Mouse (Mus musculus): ENCODE data around the gene B3gnt7. TPM values are rescaled to one million over a fixed set of nuclear protein-coding genes. Genes with fewer than 3 reads are reported as not detected.

B3gnt7 gene
- polyA plus RNA-seq, 1 experiment = not detected

DNA sequence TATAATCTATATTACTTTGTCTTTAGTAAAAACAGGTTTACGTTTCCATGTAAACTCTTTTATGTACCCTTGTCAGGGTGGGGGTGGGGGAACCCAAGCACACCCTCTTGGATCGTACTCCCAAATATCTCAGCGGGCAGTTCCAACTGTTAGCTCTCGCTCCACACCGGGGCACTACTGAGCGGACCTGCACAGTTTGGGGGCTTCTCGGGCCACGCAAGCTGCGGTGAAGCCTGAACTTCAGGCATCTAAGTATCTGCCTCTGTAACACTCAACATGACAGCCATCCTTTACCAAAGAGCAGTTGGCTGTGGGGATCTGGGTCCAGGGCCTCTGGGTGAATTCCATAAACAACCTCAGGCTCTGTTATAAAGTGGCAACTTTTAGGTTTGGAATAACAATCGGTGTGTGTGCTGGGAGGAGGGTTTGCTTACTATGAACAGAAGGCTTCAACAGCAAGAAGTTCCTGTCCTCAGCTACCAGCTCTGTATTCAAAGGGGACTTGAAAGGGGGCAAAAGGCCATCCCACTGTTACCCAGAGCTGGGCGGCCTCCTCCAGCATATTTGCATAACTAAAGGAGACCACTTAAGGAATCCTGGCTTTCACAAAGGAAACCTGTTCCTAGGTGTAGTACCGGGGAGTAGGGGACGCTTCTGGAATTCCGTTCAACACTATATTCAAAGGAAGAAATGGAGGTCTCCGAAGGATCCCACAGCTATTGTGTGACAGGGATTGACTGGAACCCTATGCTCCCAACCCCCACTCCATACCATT lies 8.1 kb downstream of the B3gnt7 start:
- no peak for TF ChIP-seq REST (IDR thresholded peaks at IDR 0.05; ENCODE audit: insufficient read depth, insufficient read length)
- TF ChIP-seq TCF12 (IDR thresholded peaks at IDR 0.05; ENCODE audit: insufficient read depth, poor library complexity, severe bottlenecking) = no peak
- TF ChIP-seq TCF3 (IDR thresholded peaks at IDR 0.05; ENCODE audit: insufficient read length, low read depth) = no peak
- no peak for TF ChIP-seq SRF (IDR thresholded peaks at IDR 0.05; ENCODE audit: control insufficient read depth, insufficient read length, low read depth)
- no peak for TF ChIP-seq USF1 (IDR thresholded peaks at IDR 0.05; ENCODE audit: low read depth)
- TF ChIP-seq E2F4 (IDR thresholded peaks at IDR 0.05; ENCODE audit: insufficient read depth) = no peak
- TF ChIP-seq MAX (IDR thresholded peaks at IDR 0.05; ENCODE audit: low read depth) = no peak
- no peak overlapping the region for H3K4me3 ChIP-seq
- no peaks in the 10 kb centered on the region for H3K79me2 ChIP-seq (ENCODE audit: control insufficient read depth, insufficient read depth)
- H3K27me3 ChIP-seq (ENCODE audit: control insufficient read depth, insufficient read depth, insufficient read length) = peaks cover 8% of the 10 kb centered on the region
- no peak overlapping the region for H3K4me2 ChIP-seq (ENCODE audit: low read depth)
- no peaks in the 10 kb centered on the region for H3K36me3 ChIP-seq (ENCODE audit: control insufficient read depth, insufficient read depth)
- no peak overlapping the region for H3ac ChIP-seq (ENCODE audit: control insufficient read depth, insufficient read length)

DNA sequence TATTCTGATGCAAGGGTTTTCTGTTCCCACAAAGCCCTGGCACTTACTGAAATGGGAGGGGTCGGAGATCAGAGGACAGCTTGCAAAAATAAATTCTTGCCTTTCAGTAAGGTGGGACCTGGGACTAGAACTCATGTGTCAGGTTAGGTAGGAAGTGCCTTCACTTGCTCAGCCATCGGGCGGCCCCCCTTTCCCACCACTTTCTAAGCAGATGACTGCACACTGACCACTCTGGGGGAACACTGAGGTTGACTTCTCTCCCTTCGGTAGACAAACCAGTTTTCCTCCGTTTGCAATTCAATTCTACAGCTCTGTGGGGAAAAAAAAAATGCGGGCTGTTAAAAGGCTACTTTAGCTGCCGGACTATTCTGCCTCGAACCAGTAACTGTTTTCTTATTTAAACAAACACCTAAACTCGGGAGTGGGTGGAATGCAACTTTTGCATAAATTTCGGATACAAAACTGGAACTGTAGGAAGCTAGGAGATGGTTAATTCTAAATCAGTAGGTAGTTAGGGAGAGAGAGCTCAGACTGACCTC lies 8.9 kb downstream of the B3gnt7 start:
- peaks cover 8% of the 10 kb centered on the region for H3K27me3 ChIP-seq (ENCODE audit: control insufficient read depth, insufficient read depth, insufficient read length)
- no peaks in the 10 kb centered on the region for H3K79me2 ChIP-seq (ENCODE audit: control insufficient read depth, insufficient read depth)
- no peak overlapping the region for H3K4me2 ChIP-seq (ENCODE audit: low read depth)
- no peak overlapping the region for H3K4me3 ChIP-seq
- no peaks in the 10 kb centered on the region for H3K36me3 ChIP-seq (ENCODE audit: control insufficient read depth, insufficient read depth)
- H3ac ChIP-seq (ENCODE audit: control insufficient read depth, insufficient read length) = no peak overlapping the region
- TF ChIP-seq SRF (IDR thresholded peaks at IDR 0.05; ENCODE audit: control insufficient read depth, insufficient read length, low read depth) = no peak
- no peak for TF ChIP-seq REST (IDR thresholded peaks at IDR 0.05; ENCODE audit: insufficient read depth, insufficient read length)

DNA sequence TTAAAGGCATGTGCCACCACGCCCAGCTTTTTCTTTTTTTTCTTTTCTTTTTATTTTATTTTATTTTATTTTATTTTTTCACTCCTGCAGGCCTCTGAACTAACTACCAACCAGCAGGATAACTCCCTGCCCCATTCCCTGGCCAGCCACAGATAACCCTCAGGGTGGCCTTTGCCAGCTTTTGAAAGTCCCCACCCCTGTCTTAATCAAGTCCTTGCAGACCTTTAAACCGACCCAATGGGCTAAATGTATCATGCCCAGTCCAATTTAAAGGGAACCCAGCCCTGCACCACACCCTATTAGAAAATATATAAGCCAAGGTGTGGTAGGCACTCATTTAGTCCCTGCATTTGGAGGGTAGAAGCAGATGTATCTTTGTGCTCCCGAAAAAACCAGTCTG lies 9.6 kb downstream of the B3gnt7 start:
- TF ChIP-seq MAX (IDR thresholded peaks at IDR 0.05; ENCODE audit: low read depth) (no peak), E2F4 (IDR thresholded peaks at IDR 0.05; ENCODE audit: insufficient read depth) (no peak), TCF3 (IDR thresholded peaks at IDR 0.05; ENCODE audit: insufficient read length, low read depth) (no peak), REST (IDR thresholded peaks at IDR 0.05; ENCODE audit: insufficient read depth, insufficient read length) (no peak)
- Histone ChIP-seq H3ac (ENCODE audit: control insufficient read depth, insufficient read length) (no peak overlapping the region), H3K79me2 (ENCODE audit: control insufficient read depth, insufficient read depth) (no peaks in the 10 kb centered on the region), H3K4me2 (ENCODE audit: low read depth) (no peak overlapping the region), H3K4me3 (no peak overlapping the region), H3K36me3 (ENCODE audit: control insufficient read depth, insufficient read depth) (no peaks in the 10 kb centered on the region), H3K27me3 (ENCODE audit: control insufficient read depth, insufficient read depth, insufficient read length) (peaks cover 8% of the 10 kb centered on the region)

DNA sequence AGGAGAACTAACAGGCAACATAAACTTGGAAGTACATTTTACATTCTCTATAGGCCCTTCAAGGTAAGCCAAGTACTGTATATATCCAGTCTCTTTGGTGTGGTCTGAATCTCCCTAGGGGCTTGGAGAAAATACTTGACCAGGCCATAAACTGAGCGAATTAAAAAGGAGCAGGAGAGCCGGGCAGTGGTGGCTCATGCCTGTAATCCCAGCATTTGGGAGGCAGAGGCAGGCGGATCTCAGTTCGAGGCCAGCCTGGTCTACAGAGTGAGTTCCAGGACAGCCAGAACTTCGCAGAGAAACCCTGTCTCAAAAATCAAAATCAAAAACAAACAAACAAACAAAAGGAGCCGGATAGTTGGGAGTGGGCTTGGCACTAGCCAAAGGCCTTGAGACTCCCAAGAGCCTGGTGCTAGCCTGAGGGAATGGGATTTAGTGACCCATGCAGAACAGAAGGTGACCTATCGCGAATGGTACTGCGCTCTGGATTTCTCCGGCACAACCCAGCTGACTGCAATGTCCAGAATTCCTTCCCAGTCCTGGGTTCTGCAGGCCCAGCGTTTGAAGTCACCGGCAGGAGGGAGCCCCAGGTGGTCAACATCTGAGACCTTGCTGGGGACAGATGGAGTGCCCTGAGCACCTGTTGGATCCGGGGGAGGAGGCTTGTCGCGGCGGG lies 10.6 kb downstream of the B3gnt7 start:
- Histone ChIP-seq H3ac (ENCODE audit: control insufficient read depth, insufficient read length) (no peak overlapping the region), H3K4me2 (ENCODE audit: low read depth) (no peak overlapping the region), H3K79me2 (ENCODE audit: control insufficient read depth, insufficient read depth) (no peaks in the 10 kb centered on the region), H3K4me3 (no peak overlapping the region), H3K36me3 (ENCODE audit: control insufficient read depth, insufficient read depth) (no peaks in the 10 kb centered on the region), H3K27me3 (ENCODE audit: control insufficient read depth, insufficient read depth, insufficient read length) (peaks cover 8% of the 10 kb centered on the region)
- TF ChIP-seq SRF (IDR thresholded peaks at IDR 0.05; ENCODE audit: control insufficient read depth, insufficient read length, low read depth) (no peak), POLR2A (IDR thresholded peaks at IDR 0.05; ENCODE audit: insufficient read length, low read depth) (no peak), MYOD1 (IDR thresholded peaks at IDR 0.05; ENCODE audit: control insufficient read depth in 1 of 3, insufficient read length in 2 of 3, low read depth in 2 of 3) (no peak), MYOG (IDR thresholded peaks at IDR 0.05; ENCODE audit: control insufficient read depth in 1 of 3, insufficient read depth in 1 of 3, insufficient read length in 2 of 3, low read depth in 2 of 3) (peak in 1 of 3 experiments; percentile 9), USF1 (IDR thresholded peaks at IDR 0.05; ENCODE audit: low read depth) (no peak)

DNA sequence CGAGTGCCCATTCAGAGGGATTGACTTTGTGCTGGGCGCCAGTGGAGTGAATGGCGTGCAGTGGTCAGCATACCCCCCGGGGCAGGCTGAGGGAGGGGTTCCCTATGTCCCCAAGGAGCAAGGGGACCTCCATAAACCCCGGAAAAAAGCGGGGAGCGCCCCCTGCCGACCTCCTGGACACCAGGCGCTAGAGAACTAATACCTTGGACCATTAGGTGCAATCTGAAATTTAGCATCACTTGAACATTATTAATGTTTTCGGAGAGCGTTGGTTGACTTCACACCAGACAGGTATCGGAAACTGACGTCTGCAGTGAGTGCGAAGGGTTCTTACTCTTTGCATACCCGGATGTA lies 11.1 kb downstream of the B3gnt7 start:
- Histone ChIP-seq H3K4me3 (no peak overlapping the region), H3K79me2 (ENCODE audit: control insufficient read depth, insufficient read depth) (no peaks in the 10 kb centered on the region), H3K36me3 (ENCODE audit: control insufficient read depth, insufficient read depth) (no peaks in the 10 kb centered on the region), H3ac (ENCODE audit: control insufficient read depth, insufficient read length) (no peak overlapping the region), H3K27me3 (ENCODE audit: control insufficient read depth, insufficient read depth, insufficient read length) (peaks cover 8% of the 10 kb centered on the region), H3K4me2 (ENCODE audit: low read depth) (no peak overlapping the region)
- TF ChIP-seq TCF12 (IDR thresholded peaks at IDR 0.05; ENCODE audit: insufficient read depth, poor library complexity, severe bottlenecking) (no peak), POLR2AphosphoS2 (IDR thresholded peaks at IDR 0.05; ENCODE audit: insufficient read length, low read depth) (no peak), E2F4 (IDR thresholded peaks at IDR 0.05; ENCODE audit: insufficient read depth) (no peak), REST (IDR thresholded peaks at IDR 0.05; ENCODE audit: insufficient read depth, insufficient read length) (no peak), TCF3 (IDR thresholded peaks at IDR 0.05; ENCODE audit: insufficient read length, low read depth) (no peak), CEBPB (IDR thresholded peaks at IDR 0.05; ENCODE audit: insufficient read depth, poor library complexity, severe bottlenecking) (no peak), SRF (IDR thresholded peaks at IDR 0.05; ENCODE audit: control insufficient read depth, insufficient read length, low read depth) (no peak), MYOG (IDR thresholded peaks at IDR 0.05; ENCODE audit: control insufficient read depth in 1 of 3, insufficient read depth in 1 of 3, insufficient read length in 2 of 3, low read depth in 2 of 3) (no peak), MAX (IDR thresholded peaks at IDR 0.05; ENCODE audit: low read depth) (no peak), USF1 (IDR thresholded peaks at IDR 0.05; ENCODE audit: low read depth) (no peak)

Data from myocyte (in vitro differentiated cells).